Mouse (Mus musculus) frontal cortex, adult (tissue): Measurements from ENCODE around the gene Sept11.

ENCODE experiments used
- ATAC-seq: cut with Nextera tagmentation; 2 replicates; pipeline ENCODE4 v1.9.2; 2017; ENCODE audit warnings: mild to moderate bottlenecking, moderate library complexity, mixed read lengths; ENCODE audit not compliant: low TSS enrichment

Sept11 gene

DNA sequence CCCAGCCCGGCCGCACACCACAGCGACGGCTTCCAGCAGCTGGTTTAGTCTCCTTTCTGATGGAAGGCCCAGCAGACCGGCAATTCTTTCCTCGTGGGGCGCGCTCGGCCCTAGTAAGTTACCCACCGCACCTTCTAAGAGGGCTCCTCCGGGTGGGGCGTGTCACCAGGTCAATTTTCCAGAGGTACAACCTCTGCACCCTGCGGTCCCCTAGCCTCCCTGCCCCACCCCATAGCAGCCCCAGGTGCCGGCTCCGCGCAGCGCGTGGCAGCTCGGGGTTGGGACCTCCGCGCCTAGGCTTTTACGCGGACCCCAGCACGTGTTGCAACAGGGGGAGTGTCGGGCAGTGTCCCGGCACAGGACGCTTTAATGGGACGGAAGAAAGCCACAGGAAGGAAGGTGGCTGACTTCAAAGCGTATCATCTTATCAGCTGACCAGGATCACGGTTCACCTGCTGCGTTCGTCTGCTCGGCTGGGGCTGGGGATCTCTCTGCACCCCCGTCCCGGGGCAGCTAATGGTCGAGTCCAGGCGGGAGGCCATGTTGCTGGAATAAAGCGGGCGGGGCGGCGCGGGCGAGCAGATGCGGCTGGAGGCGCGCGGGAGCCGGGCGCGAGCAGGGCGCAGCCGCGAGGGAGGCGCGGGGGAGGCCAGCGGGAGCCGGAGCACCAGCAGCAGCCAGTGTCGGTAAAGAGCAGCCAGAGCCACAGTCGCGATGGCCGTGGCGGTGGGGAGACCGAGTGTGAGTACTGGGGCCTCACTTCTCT lies at the start of gene Sept11:
TSS of gene Sept11 (plus strand) at position 581 of the 766 bp plus-strand sequence.
- ATAC-seq, result peak; percentile 79

DNA sequence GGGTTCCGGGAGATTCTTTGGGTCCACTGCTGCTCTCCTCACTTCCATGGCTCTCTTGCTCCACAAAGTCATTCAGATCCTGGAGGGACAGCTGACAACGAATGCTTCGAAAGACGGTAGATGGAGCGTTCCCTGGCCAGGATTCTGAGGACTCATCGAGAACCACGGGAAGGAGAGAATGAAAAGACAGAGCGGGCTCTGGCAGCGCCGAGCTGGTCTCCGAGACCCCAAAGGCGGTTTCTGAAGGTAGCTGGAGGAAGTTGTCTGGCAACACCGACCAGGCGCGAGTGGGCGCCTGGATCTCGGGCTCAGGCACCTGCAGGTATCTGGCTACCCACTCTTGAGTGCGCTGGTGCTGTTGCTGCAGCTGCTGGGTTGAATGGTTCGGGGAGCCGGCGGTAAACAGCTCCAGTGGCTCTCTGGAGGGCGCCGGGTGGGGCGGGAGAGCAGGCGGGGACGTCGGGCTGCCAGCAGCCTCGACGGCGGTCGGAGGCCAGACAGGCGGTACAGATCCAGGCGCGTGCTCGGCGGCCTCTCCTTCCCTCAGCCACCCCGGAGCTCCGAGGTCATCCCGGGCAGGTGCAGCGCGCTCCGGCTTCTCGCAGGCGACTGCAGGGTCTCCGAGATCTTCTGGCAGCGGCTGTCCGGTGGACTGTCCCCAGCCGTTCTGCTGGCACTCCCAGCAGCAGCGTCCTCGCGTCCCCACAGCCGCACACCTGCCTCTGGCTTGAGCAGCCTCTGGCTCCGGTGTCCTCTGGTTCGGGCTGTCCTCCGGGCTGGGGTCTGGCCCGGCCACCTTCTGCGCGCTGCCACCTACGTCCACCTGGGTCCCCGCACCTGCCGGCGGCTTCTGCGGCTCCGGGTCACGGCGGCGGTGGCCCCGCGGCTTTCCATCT lies 49.3 kb upstream of the Sept11 start:
- ATAC-seq, result peak; percentile 13; the same call in 1 of the 2 replicates

DNA sequence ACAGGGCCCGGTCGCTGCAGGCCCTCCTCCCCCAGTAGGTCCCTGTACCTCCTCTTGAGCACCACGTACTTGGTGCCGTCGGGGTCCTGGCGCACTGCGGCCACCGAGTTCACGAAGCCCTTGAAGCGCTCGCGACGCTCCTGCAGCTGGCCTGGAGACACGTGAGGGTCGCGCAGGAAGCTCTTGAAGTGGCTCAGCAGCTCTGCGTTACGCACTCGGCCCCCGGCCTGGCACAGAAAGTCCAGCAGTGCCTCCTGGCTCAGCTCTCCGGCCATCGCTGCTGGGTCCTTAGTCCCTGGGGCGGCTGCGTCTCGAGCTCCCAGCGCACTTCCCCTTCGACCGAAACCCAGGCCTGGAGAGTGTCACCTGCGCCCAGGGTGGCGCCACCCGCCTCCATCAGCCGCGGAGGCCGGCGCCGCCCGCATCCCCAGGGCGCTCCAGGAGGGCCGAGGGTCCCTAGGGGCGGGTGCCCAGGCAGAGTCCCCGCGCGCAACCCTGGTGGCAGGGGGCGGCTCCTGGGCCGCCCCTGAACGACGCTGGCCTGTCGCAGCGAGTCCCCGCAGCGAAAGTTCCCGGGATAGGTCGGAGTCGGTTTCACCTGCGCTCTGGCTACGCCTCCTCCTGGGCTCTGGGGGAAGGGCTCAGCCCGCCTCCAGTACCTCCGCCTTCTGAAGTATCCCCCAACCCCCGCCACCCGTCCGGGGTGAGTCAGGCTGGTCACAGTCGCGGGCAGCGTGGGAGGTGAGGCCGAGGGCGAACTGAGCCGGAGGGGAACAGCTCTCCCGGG lies 48.5 kb upstream of the Sept11 start, which contains the start of gene Sowahb:
TSS of gene Sowahb (minus strand) at position 439 of the 787 bp plus-strand sequence.
- peak; percentile 52 for ATAC-seq

DNA sequence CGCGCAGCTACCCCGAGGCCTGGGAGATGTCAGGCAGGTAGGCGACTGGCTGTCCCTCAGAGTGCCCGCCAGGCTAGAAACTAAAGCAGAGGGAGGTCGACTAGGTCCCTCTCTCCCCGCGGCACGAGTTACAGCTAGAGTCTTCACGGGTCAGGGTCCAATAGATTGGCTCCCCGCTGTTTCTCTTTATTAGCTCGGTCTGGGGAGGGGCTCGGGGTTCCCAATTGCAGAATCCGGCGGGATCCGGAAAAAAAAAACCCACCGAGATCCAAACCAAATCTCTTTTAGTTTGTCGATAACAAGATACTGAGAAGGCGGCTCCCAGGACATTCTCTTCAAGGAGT lies 47.9 kb upstream of the Sept11 start:
- no peak for ATAC-seq

DNA sequence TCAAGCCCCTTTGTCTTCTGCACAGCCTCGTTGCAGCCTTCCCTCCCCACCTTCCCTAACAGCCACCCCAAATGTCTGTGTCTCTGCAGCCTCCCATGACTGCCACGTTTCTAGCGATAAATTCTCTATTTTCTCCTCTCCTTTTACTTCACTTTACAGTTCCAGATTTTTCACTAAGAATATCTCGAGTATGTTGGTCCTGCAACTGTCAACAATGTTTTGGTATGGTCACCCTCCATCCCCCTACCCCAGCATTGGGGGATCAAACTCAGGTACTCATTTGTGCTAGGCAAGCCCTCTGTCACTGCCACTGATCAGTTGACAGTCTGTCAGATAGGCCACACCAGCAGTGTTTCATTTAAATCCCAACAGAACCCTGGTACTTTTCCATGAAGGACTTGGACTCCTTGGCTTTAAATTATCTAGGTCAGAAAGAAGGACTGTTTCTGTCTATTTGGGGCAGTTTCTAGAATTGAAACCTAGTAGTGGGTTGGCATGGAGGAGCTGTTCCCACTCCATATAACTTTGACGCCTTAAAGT lies 46.9 kb upstream of the Sept11 start:
- peak; percentile 5; the same call in 1 of the 2 replicates for ATAC-seq

DNA sequence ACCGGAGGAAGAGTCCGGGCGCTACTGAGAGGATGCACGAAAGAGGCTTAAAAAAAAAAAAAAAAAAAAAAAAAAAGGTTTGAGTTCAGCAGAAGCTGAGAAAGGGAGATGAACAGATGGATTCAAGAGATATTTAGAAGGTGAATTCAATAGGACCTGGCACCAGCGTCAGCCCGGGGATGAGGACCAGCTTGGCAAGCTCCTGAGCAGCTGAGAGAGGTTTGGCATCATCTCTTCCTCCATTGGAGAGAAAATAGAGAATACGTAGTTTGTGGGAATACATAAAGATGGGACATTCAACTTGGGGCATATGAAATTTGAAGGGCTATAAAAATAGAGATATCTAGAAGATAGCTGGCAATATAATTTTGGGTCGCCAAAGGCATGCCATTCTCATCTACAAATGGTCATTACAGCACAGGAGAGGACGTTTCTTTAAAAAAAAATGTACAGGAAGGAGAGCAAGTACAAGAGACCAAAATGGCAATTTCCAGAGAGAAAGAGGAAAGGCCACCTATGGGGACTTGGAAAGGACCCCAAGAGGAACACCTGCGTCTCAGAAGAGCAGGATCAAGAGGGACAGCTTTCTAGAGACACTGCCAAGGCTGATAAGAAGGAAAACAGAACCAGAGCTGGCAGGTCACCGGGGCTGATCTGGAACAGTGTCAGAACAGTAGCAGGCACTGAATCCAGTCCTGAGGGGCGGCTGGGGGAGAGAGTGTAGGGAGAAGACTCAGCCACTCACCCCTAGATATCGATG lies 44.6 kb upstream of the Sept11 start:
- ATAC-seq, result no peak

DNA sequence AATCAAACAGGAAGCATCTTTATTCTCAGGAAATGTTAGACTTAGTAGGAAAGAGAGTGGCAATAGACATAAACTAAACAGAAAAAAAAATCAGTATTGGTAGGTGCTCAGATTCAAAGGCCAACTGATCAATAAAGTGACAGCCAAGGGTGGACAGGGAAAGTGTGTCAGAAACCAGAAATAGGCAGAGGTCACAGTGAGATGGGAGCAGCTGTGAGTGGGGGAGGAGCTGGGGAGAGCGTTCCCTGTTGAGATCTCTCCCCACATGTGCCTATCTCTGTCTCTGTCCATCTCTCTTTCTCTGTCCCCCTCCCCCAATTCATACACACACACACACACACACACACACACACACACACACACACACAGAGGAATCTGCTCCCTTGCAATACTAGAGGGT lies 43.3 kb upstream of the Sept11 start:
- no peak for ATAC-seq

DNA sequence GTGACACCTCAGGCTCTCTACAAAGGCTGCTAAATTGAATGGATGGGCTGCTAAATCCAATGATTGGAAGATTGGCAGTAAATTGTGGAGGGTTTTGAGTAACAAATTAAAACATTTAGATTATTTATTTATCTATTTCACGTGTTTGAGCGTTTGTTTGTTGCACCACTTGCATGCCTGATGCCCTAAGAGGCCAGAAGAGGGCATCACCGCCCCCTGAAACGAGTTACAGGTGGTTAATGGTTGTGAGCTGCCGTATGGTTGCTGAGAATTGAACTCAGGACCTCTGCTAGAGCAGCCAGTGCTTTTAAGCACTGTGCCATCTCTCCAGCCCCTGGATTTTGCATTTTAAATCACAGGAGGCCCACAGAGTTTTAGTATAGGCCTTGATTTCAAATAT lies 42.2 kb upstream of the Sept11 start:
- ATAC-seq, result no peak

DNA sequence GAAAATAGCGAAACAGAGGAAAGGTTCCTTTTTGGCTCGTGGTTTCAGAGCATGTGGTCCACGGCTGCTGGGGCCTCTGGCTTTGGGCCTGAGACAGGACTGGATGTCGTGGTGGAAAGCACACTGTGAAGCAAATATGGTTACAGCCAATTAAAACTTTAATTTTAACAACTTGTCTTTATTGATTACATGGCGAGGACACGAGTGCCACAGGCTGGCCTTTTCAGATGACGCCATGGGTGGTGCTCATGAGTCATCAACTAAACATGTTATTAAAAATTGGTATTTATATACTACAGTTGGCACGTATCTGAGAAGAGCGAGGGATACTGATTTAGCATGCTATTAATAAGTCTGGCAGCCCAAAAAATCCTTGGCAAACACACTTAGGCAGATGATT lies 41.3 kb upstream of the Sept11 start:
- no peak for ATAC-seq

DNA sequence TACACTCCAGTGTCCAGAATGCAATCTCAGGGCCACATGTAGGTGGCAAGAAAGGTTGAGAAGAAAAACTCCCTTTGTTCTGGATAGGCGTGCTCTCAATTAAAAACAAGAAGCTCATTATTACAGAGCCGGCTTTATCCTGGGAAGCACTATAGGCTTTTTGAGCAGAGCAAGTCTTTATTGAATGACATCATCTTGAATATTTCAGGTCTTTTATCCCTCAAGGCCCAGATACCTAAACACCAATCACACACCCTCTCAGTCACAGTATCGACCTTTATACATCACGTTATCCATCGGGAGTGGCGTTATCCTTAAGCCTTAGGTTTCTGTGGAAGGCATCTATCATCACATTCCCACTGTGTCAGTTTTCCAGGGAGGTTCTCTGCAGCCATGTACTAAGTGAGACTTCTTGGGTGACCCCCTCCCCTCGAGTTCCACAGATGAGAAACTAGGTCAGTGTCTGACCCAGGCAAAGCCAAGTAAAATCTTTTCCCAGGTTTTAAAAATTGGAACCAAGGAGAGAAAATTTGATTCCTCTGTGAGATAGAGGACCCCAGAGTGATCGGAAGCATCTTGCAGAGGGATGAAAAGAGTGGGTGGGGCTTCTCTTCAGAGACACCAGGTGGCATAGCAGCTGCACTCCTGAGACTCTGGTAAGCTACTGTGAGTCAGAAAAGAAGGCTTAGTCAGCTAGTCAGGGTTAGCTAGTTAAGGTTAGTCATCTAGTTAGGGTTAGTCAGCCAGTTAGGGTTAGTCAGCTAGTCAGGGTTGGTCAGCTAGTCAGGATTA lies 39.4 kb upstream of the Sept11 start:
- peak; percentile 81 for ATAC-seq

DNA sequence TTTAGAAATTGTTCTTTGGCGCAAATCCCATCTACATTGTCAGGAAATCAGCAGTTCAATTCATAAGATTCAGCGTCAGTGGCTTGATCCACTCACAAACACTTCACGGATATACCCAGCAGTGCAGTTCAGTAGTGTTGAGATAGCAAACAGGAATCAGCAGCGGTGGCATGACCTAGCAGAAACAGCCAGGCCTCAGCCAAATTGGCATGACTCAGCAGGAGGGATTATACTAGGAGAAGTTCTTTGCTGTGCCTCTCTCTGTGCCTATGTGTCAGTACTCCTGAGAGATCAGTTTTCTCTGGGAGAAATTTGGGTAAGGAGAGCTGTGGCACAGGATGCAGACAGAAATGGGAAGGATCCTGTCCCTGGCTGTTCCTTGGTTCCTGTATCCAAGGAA lies 32.4 kb upstream of the Sept11 start:
- ATAC-seq, result no peak

DNA sequence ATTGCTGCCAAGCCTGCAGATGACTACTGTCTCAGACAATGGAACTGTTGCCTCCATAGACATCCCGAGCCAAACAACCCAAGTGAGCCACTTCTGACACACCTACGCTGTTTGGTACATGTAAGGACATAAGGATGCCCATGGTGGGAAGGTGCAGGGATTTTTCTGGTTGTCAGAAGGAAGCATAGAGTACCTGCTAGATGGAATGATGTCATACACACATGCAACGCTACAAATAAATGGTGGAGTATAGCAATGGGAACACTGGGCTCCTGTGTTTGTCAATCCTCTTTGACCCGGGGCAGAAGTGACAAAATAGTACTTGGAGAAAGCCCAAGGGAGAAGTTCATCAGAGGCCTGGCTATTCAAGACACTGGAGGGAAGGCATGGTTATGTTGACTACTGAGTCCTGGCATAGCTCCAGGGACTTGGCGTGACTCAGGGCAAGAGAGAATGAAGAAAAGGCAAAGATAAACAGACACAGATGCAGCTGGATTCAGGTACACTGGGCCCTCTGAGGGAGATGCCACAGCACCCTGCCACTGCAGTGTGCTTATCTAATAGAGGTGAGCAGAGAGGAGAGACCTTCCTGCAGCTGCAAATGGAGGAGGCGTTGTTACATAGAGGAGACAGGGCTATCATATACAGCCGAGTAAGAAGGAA lies 15.4 kb upstream of the Sept11 start:
- no peak for ATAC-seq

DNA sequence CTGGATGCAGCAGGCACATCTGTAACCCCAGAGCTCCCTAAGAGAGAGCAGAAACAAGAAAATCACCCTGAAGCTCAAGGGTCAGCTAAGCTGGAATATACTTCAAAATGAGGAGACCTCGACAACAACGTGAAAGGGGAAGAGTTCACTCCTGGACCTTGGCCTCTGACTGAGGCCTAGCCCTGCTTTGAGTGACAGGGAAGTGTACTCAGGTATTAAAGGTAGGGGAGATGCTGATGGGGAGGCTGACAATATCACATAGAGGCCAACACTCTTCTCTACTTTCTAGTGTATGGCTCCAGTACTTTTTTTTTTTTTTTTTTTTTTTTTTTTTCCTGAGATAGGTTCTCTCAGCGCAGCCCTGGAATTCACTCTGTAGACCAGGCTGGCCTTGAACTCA lies 13.6 kb upstream of the Sept11 start:
- ATAC-seq, result no peak

DNA sequence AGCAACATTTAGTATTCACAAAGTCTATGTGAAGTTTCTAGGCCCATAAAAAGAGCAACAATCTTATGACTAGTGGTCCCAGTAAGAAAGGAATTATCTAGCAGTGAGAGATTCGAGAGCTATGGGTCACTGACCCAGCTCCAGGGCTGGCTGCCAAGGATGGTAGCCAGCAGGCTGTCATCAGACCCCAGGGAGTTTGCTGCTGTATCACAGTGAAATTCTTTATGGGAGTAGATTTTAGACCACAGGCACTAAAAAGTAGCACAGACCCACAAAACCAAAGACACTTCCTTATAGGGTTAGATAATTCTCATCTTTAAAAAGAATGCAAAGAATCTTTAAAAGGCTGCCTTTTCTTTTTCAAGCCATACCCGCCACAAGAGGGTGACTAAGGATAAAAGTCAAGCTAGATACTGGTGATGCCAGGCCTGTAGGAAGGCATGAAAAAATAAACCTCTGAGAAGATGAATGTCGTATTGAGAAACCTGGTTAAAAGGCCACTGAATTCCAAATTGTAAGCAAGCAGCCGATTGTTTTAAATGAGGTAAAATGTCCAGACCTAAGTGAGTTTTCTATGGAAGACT lies 8.1 kb upstream of the Sept11 start:
- peak; percentile 87 for ATAC-seq

DNA sequence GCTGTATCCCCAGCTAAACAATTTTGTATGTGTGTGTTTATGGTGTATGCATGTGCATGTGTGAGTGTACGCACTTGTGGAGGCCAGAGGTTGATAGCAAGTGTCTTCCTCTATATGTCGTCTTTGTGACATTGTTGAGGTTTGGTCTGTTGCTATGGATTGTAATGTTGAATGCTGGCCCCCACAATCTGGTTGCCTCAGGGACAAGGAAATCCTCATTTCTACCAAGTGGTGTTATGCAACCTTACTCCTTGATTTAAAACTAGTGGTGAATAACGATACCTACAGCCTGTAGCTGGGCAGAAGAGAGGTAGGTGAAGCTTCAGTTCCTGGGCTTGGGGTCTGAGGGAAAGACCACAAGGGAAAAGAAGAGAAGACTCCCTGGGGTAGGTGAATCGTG lies 7.3 kb upstream of the Sept11 start:
- no peak for ATAC-seq

DNA sequence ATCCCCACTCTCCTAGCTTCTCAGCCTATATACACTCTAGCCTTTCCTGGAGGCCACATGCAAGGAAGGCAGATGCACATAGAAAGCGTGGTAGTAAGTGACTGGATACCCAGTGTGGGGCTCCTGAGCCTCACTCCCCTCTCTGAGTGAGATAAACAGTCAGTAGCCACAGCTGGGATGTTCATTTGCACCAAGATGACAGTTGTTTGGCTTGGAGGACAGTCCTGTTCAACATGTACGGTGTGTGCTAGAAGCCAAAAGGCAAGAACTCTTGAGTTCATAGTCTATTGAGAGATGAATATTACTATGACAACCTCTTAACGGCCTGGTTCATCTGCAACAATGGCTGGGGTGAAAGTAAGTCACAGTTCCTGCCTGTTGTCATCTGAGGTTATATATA lies 2.0 kb upstream of the Sept11 start:
- ATAC-seq, result no peak

DNA sequence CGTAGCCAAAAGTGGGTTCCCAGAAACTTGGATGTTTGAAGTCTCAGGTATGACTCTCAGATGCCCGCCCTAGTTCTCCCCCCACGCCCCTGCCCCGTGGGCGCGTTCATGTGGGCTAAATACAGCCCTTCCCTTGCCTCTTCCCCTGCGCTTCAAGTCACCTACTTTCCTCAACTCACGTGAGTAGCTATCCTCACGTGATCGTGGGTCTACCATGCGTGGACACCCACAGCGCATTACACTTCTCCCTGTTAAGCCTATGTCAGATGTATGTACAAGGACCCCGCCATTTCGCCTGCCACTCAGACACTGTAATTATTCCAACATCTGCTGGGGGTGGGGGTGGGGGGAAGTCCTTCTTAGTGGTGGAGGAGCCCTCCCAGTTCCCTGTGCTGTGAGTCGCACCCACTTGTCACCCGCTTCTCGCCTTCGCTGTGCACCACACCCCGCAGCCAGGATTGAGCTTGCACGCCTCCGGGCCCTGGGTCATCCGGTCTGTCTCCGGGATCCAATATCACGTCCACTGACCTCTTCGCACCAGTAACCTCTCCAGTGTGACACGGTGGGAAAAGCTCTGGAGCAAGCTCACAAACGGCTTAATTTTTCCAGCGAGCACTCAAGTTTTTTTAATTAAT lies 973 bp upstream of the Sept11 start:
- ATAC-seq, result peak; percentile 36

DNA sequence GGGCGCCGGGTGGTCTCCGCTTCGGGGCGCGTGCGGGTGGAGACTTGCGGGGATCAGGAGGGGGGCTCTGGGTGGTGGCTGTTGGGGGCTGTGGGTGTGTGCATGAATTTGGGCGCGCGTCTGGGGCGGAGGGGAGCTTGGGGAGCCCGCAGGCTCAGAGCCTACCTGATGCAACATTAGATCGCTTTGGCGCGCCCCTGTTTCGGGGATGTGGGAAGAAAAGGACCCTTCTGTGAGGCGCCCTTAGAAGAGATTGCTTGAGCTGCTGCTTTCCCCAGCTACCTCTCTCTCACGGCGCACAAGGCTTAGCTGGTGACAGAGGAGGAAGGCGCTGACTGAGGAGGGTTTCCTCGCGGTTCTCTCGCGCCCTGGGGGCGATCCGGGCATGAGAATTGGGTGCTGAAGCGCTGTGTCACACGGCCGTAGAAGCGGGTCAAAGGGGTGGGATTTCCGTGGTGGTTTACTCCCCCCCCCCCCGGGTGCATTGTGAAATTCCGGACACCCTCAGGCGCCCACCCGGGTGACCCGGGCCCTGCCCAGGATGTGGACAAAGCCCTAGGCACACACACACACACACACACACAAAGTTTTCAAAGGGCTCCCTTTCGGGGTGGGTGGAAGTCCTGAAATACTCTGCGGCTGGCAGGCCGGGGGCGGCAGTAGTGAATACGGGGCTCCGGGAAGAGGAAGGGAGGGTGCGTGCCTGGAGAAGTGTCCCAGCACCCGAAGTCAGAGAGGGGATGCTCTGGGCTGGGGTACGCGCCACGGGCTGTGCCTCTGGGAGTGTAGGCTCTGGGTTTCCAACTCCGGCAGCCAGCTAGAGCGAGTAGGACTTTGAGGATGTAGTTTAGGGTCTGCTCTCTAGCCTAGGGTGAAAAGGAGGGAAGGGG lies 646 bp downstream of the Sept11 start:
- ATAC-seq, result peak; percentile 47
